Mouse (Mus musculus): ENCODE data around the gene Saxo1.

DNA sequence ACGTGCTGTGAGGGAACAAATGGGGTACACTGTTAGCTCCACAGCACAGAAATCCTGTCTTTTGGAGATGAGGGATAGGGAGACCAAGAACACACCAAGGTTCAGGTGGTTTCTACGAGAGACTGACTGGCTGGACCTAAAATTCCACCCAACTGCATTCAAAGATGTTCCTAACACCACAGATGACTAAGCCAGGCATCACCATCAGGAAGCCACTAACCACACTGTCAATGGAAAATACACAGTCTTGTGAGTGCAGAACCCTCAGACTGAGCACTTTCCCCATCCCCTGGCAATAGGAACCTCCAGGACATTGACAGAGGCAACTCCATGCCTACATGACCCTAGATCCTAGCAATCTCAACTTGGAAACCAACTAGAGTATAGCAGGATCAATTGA, 71.2 kb downstream of the Saxo1 start:
- TF ChIP-seq CTCF (IDR thresholded peaks at IDR 0.05 in 2 of 3, conservative IDR thresholded peaks at IDR 0.05 in 1 of 3; ENCODE audit: control insufficient read depth in 1 of 3, insufficient read depth in 1 of 3, low read depth in 2 of 3, low read length in 3 of 3, poor library complexity in 1 of 3, severe bottlenecking in 1 of 3), result no peak
- no peak for TF ChIP-seq JUND (IDR thresholded peaks at IDR 0.05; ENCODE audit: low read depth, low read length)
- TF ChIP-seq EP300 (IDR thresholded peaks at IDR 0.05; ENCODE audit: low read depth in 1 of 2, low read length in 2 of 2), result no peak
- no peak for TF ChIP-seq RCOR1 (IDR thresholded peaks at IDR 0.05; ENCODE audit: low read depth, low read length)
- no peak for TF ChIP-seq POLR2A (IDR thresholded peaks at IDR 0.05; ENCODE audit: control insufficient read depth in 1 of 2, insufficient read depth in 1 of 2, low read depth in 1 of 2, low read length in 2 of 2, poor library complexity in 1 of 2)
- no peak for TF ChIP-seq TCF12 (IDR thresholded peaks at IDR 0.05; ENCODE audit: low read depth, low read length)
- no peak for TF ChIP-seq TAL1 (IDR thresholded peaks at IDR 0.05; ENCODE audit: low read length)
- TF ChIP-seq HCFC1 (IDR thresholded peaks at IDR 0.05; ENCODE audit: low read depth, low read length), result no peak
- TF ChIP-seq MEF2A (IDR thresholded peaks at IDR 0.05; ENCODE audit: extremely low read depth, insufficient replicate concordance, low read depth, low read length, poor library complexity, severe bottlenecking), result no peak
- no peak for TF ChIP-seq SMC3 (IDR thresholded peaks at IDR 0.05; ENCODE audit: low read depth, low read length)
- TF ChIP-seq NRF1 (IDR thresholded peaks at IDR 0.05; ENCODE audit: insufficient read depth, low read depth, low read length, poor library complexity, severe bottlenecking), result no peak
- TF ChIP-seq NELFE (IDR thresholded peaks at IDR 0.05; ENCODE audit: low read depth, low read length), result no peak
- TF ChIP-seq POLR2AphosphoS2 (IDR thresholded peaks at IDR 0.05; ENCODE audit: low read length), result no peak

Measured in MEL (cell line).